Mouse (Mus musculus) mature B cell (primary cell): ENCODE results near the gene Olfr744.
"Not testable (repeated sequence)": the region's sequence is repeated elsewhere in the genome, so short reads cannot be mapped to it uniquely, and the experiment has no call there.

ENCODE experiments used
- in situ Hi-C: fragments of 300-500 bp; cut with MboI; formaldehyde crosslinking; loops from 2 replicates; pipeline ENCODE4 v1.14.3; 2019

Olfr744 gene

DNA sequence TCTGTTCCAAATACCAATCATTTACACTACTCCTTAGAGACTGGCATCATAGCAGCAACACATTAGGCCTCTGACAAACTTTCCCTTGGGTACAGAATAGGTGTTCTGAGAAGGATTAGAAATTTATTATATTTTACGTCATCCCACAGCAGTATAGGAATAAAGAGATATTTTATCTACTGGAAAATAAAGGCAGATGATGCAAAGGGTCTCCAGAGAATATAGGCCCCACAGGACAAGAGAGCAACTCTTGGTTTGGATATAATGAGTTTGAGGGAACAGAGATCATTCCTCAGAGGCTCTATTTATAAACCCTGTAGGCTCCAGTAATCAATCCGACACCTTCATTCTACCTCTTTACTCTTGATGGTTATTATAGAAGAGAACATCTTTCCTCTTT lies at the start of gene Olfr744:
Gene Olfr744 (plus strand): TSS at position 301 of the 400 bp plus-strand sequence.
- in situ Hi-C loops: no loop called here

GRCm38 (mm10) chr14:50573056-50573455 lies 41.6 kb upstream of the Olfr744 start:
- in situ Hi-C loops: not testable (repeated sequence)

- in situ Hi-C loops: no loop called here
These were observed 24.4 kb downstream of the Olfr744 start, which contains the start of gene Olfr745 for GRCm38 (mm10) chr14:50639088-50639487. Gene Olfr745, plus strand, starts transcription at chr14:50639388.

DNA sequence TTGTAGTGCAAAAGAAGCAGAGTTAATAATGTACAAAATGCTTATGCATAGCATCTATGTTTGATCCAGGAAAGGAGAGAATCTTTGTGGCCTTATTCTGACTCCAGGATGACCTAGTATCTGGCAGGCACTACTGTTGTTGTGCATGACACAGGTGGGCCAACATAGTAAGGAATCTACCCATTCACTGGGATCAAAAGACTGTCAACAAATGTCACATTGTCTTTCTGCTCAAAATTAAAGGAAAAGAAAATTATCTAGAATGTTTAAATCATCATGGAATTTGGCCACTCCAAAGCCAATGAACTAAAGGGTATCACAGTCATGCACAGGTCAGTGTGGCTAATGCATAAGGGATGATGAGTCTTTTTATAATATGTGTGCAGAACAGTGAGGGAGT lies 32.1 kb downstream of the Olfr744 start, which contains the start of gene Olfr746:
Gene Olfr746 (plus strand): TSS at position 301 of the 400 bp plus-strand sequence.
- in situ Hi-C loops: no loop called here
